Mouse (Mus musculus) ovary, postnatal 36 days (tissue): Measurements from ENCODE around the gene Filip1l.

Source experiments
- DNase-seq: peaks from one replicate; pipeline ENCODE4 v3.0.0; 2022; ENCODE audit warnings: low spot score, mixed read lengths

Gene Filip1l

GRCm38 (mm10) chr16:57568648-57569404, 215.9 kb downstream of the Filip1l start:
- no peak for DNase-seq

GRCm38 (mm10) chr16:57570789-57571311, 218.0 kb downstream of the Filip1l start:
- no peak for DNase-seq

GRCm38 (mm10) chr16:57573831-57574230, 220.9 kb downstream of the Filip1l start:
- DNase-seq: no peak

DNA sequence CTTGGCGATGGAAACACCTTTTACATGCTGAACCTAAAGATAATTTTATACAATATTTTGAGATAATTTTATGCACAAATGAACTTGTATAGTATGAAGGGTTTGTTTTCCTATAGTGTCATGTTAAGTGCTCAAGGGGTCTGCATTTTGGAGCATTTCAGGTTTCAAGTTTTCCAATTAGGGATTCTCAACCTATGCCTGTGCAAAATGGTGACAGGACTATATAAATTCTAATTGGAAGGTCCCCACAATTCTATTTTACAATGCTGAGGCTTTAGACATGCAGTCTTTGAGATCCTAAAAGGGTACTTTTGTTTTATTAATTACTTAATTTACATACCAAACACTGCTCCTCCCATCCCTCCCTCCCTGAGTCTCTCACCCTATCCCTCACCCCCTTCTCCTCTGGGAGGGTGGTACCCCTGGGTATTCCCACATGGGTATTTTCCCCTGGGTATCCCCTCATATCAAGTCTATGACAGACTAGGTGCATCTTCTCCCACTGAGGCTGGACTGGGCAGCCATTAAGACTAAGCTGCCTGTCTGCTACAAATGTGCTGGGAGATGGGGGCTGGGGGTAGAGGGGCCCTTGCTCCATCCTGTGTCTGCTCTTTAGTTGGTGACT, 223.0 kb downstream of the Filip1l start:
- no peak for DNase-seq

GRCm38 (mm10) chr16:57577519-57577918, 224.6 kb downstream of the Filip1l start:
- DNase-seq: no peak

DNA sequence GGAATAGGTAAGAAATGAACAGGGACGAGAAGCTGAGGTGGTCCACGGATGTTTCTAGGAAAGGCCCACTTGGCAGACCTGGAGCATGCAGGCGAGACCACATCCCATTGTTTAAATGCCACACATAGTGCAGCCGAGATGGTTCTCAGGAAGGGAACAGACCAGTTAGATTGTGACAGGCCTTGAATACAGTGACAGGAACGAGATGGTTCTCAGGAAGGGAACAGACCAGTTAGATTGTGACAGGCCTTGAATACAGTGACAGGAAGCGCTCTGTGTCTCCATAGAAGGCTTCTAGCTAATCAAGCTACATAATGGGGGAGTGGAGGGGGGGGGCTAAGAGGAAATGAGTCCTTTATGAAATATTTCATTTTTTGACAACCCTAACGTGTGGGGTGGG, 227.1 kb downstream of the Filip1l start:
- DNase-seq: no peak

GRCm38 (mm10) chr16:57582008-57582407, 229.1 kb downstream of the Filip1l start:
- DNase-seq: no peak

GRCm38 (mm10) chr16:57585201-57585600, 232.3 kb downstream of the Filip1l start:
- DNase-seq: no peak

DNA sequence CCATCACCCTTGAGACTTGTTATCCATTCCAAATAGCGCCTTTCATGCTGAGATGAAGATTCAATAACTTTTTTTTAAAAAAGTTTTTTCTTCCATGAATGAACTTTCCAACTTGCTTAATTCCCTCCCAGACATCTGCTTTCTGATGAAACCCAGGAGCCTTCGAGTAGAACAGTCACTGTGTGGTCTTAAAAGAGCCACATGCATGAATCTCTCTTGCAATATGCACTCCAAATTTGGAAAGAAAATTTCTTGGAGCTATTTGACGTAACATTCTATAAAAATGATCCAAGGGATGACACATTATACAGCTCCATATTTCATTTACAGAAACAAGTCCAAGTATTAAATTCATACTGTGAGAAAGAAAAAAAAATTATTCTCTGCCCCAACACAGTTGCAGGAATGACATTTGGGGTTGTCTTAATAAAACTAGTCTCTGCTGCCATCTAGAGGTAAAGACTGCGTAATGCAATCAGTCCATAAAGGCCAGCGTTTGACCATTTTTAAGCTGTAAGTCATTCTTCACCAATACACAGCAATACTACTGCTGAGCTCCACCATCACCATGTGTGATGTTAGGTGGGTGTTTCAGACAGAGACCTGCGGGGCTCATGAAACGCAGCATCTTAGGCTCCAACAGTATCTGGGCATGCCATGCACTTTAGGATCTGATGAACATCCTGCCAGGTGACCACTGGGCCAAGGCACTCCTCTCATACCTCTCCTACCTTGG, 240.7 kb downstream of the Filip1l start:
- DNase-seq: no peak

DNA sequence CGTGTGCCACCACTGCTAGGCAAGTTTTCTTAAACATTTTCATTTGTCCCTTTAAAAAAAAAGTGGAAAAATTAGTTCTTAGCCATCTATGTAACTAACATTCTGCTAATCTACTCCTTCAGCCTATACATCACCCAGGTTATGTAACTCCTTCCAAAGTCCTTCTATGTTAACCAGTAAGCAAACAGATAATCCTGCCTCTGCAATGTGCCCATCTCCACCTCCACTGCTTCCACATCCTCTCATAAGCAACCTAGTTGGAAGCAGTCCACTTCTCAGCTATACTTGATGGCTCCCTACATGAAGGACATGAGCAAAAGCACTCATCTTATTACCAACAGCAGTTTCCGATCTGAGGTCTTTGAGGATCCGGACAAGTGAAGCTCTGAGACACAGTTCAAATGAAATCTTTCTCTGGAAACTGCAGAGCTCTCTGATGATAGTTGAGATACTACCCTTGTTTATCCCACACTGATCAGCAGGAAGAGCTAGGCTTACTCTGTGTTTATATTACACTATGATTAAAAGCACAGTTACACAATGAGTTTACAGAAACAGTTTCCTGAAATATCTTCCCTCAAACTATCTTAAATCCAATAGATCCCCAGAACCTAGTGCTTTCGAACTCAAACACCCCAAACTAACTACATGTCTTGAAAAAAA, 244.5 kb downstream of the Filip1l start:
- no peak for DNase-seq

DNA sequence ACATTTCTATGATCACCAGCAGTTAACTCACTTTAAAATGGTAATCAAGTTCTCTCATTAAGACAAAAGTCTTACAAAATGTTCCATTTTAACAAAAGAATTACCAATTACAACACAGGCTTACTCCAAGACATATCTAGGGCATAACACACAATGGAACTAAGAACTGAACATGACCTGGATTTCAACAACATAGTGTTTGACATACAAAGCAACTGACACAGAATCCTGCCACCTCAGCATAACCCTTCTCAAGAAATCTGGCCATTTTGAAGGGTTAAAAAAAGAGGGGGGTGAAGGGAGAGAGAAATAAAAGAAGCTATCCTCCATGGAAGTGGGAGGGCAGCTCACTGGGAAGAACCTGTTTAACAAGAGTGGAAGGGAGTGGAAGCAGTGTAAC, 248.1 kb downstream of the Filip1l start:
- no peak for DNase-seq

DNA sequence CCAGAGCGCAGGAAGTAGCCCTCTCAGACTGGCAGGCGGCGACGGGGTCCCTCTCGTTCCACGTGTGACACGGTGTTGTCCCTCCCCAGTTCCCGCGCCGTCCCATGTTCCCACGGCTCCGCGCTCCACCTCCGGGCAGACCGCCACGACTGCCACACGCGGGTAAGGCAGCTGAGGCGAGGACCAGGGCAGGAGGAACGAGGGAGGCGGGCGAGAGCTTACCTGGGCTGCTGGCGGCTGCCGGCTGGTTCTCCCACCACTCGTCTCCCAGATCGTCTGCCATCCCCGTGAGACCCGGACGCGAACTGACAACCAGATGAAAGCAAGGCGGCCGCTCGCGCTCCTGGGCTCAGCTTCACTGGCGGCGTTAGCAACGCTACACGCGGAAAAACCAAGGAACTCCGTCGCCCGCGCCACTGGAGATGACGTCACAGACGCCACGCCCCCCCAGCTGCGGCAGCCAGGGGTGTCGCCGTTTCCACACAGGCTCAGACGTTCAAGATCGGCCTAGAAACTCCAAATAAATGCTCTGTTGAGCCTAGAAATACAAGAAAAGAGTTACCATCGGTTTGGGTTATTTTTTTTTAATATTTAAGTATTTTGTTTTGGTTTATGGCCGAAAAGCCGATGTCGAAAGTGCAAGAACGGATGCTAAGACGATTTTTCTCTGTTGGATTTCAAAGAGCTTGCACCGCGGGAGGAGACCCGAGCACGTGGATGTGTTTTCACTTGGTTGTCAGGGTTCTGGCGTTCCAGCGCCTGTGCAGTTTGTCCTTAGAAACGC, 253.7 kb downstream of the Filip1l start, which contains the start of gene Cmss1:
Cmss1 (minus strand) TSS at position 421 of the 784 bp plus-strand sequence.
- DNase-seq: peak; percentile 82

GRCm38 (mm10) chr16:57611768-57612167, 258.9 kb downstream of the Filip1l start:
- no peak for DNase-seq
